Comparison of ENCODE assay signal across 11 mouse cellular contexts in the genomic region with DNA sequence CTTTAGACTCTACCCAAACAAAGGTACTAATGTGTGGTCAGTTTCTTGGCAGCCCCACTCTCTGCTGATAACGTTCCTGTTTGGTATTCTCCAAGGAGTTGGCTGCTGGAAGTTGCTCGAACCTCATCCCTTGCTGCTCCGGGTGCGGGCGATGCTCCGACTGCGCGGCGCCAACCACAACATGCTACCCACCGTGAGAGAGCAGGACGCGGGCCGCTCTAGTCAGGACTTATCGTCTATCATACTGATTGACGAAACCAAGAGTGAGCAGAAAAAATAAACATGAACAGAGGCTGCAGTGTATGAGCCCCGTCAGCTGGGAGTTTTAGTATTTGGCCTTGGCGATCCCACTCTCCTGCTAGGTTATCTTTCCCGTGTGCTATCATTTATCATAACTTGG.
A peak's percentile ranks its signal among the peaks of the same experiment; 100 is the strongest.
DNase-seq lines count a peak whose midpoint lies in the region; ATAC-seq and TF ChIP-seq lines count a peak whose summit lies in the region.
"Had no signal": no experiment of that assay in that cellular context is flagged by ENCODE, and none has a peak within 500 bp of the region (broad histone marks: within the 10 kb centered on the region; RNA-seq: fewer than 3 reads in every experiment).

No protein-coding gene starts in this region.

- WGBS in heart, embryonic 11.5 days (ENCODE audit: insufficient replicate concordance): 30% methylated on average over 18 of the region's 18 CpGs
- 68% methylated on average over 18 of the region's 18 CpGs for whole genome bisulfite sequencing in liver, embryonic 11.5 days
- WGBS in hindbrain, embryonic 14.5 days: 76% methylated on average over 18 of the region's 18 CpGs

- TF ChIP-seq POLR2A in testis, adult 2 months (IDR thresholded peaks at IDR 0.05; ENCODE audit: control insufficient read depth, low read depth, low read length): no peak

- TF ChIP-seq CTCF in testis, adult 2 months (IDR thresholded peaks at IDR 0.05; ENCODE audit: control insufficient read depth, insufficient read depth, insufficient replicate concordance, low read depth, low read length): no peak

- no peaks in the 10 kb centered on the region for H3K36me3 ChIP-seq in testis, adult 2 months (ENCODE audit: control insufficient read depth, insufficient read depth, low read length)
- no peaks in the 10 kb centered on the region for H3K36me3 ChIP-seq in heart, embryonic 11.5 days (ENCODE audit: control insufficient read depth, insufficient read depth, low read length)
- H3K36me3 ChIP-seq in liver, embryonic 11.5 days (ENCODE audit: control insufficient read depth, insufficient read depth, low read length): no peaks in the 10 kb centered on the region
- H3K36me3 ChIP-seq in hindbrain, embryonic 14.5 days (replicated peaks; ENCODE audit: control insufficient read depth, insufficient read depth): no peaks in the 10 kb centered on the region
- H3K36me3 ChIP-seq: G1E; liver, embryonic 15.5 days had no signal

- no peaks in the 10 kb centered on the region for H3K9me3 ChIP-seq in heart, embryonic 11.5 days (replicated peaks; ENCODE audit: control insufficient read depth, low read length)
- H3K9me3 ChIP-seq in liver, embryonic 11.5 days (ENCODE audit: control insufficient read depth, low read length): no peaks in the 10 kb centered on the region
- no peaks in the 10 kb centered on the region for H3K9me3 ChIP-seq in hindbrain, embryonic 14.5 days (ENCODE audit: control insufficient read depth, low read length)
- H3K9me3 ChIP-seq: liver, embryonic 15.5 days had no signal

- H3K4me1 ChIP-seq in testis, adult 2 months (ENCODE audit: control insufficient read depth, insufficient read depth, low read length): peaks cover 3% of the 10 kb centered on the region; the same call in 1 of the 2 replicates
- peaks cover 12% of the 10 kb centered on the region for H3K4me1 ChIP-seq in heart, embryonic 11.5 days (ENCODE audit: control insufficient read depth, insufficient read depth, low read length)
- H3K4me1 ChIP-seq in liver, embryonic 11.5 days (replicated peaks; ENCODE audit: control insufficient read depth, insufficient read depth, low read length): no peaks in the 10 kb centered on the region
- no peaks in the 10 kb centered on the region for H3K4me1 ChIP-seq in hindbrain, embryonic 14.5 days (replicated peaks; ENCODE audit: control insufficient read depth, insufficient read depth, low read length)
- H3K4me1 ChIP-seq: liver, embryonic 15.5 days had no signal

- H3K4me3 ChIP-seq in testis, adult 2 months (ENCODE audit: control insufficient read depth, low read depth, low read length): peak overlapping the region; percentile 49
- no peak overlapping the region for H3K4me3 ChIP-seq in heart, embryonic 11.5 days (ENCODE audit: low read depth, low read length)
- H3K4me3 ChIP-seq in liver, embryonic 11.5 days (ENCODE audit: low read depth, low read length): no peak overlapping the region
- H3K4me3 ChIP-seq in hindbrain, embryonic 14.5 days (replicated peaks; ENCODE audit: low read length): no peak overlapping the region
- H3K4me3 ChIP-seq: liver, embryonic 15.5 days had no signal

- ATAC-seq in heart, embryonic 11.5 days (replicated peaks; ENCODE audit: insufficient number of reproducible peaks, low FRiP score, low TSS enrichment): peak; percentile 71; the same call in 1 of the 2 replicates
- no peak for ATAC-seq in liver, embryonic 11.5 days (replicated peaks; ENCODE audit: low FRiP score)
- no peak for ATAC-seq in hindbrain, embryonic 14.5 days (ENCODE audit: low FRiP score)
- ATAC-seq: forebrain, embryonic 16.5 days had no signal

- H3K27ac ChIP-seq in testis, adult 2 months (ENCODE audit: control insufficient read depth, insufficient read depth, low read depth, low read length): no peak overlapping the region
- H3K27ac ChIP-seq in heart, embryonic 11.5 days (ENCODE audit: low read depth, low read length): peak overlapping the region; percentile 64
- no peak overlapping the region for H3K27ac ChIP-seq in liver, embryonic 11.5 days (ENCODE audit: low read depth, low read length)
- no peak overlapping the region for H3K27ac ChIP-seq in hindbrain, embryonic 14.5 days
- H3K27ac ChIP-seq: liver, embryonic 15.5 days had no signal

- H3K9ac ChIP-seq in heart, embryonic 11.5 days (ENCODE audit: low read depth, low read length): no peak overlapping the region
- H3K9ac ChIP-seq in liver, embryonic 11.5 days (ENCODE audit: low read depth, low read length): no peak overlapping the region
- no peak overlapping the region for H3K9ac ChIP-seq in hindbrain, embryonic 14.5 days
- H3K9ac ChIP-seq: liver, embryonic 15.5 days had no signal

- no peak for DNase-seq in testis, postnatal 14 days (ENCODE audit: low spot score)
- DNase-seq in liver, embryonic 11.5 days (ENCODE audit: low spot score): no peak
- no peak for DNase-seq in layer of hippocampus, postnatal 14 days (ENCODE audit: low spot score in 2 of 2)
- no peak for DNase-seq in adrenal gland, adult 18-20 months (ENCODE audit: low spot score in 2 of 2)
- no peak for DNase-seq in T-cell, adult 2 months (ENCODE audit: low spot score)
- no peak for DNase-seq in hindbrain, embryonic 14.5 days (ENCODE audit: low spot score)

- H3K27me3 ChIP-seq in testis, adult 2 months (ENCODE audit: control insufficient read depth, insufficient read depth, low read length): no peaks in the 10 kb centered on the region
- H3K27me3 ChIP-seq in heart, embryonic 11.5 days (ENCODE audit: control insufficient read depth, insufficient read depth, low read length): no peaks in the 10 kb centered on the region
- H3K27me3 ChIP-seq in liver, embryonic 11.5 days (replicated peaks; ENCODE audit: control insufficient read depth, insufficient read depth, low read length): no peaks in the 10 kb centered on the region
- no peaks in the 10 kb centered on the region for H3K27me3 ChIP-seq in hindbrain, embryonic 14.5 days (ENCODE audit: control insufficient read depth, insufficient read depth, low read length)
- H3K27me3 ChIP-seq: liver, embryonic 15.5 days had no signal

- peak overlapping the region; percentile 37 for H3K4me2 ChIP-seq in heart, embryonic 11.5 days
- peak overlapping the region; percentile 13; the same call in 1 of the 2 replicates for H3K4me2 ChIP-seq in liver, embryonic 11.5 days
- H3K4me2 ChIP-seq in hindbrain, embryonic 14.5 days (replicated peaks): no peak overlapping the region
- H3K4me2 ChIP-seq: liver, embryonic 15.5 days had no signal
